Mouse (Mus musculus) kidney, postnatal 14 days (tissue): ENCODE data around the gene Tatdn2.
A peak's percentile ranks its signal among the peaks of the same experiment; 100 is the strongest.

Experiments used
- DNase-seq: peaks from one replicate; pipeline ENCODE4 v3.0.0; 2022; ENCODE audit warnings: mixed read lengths

The Tatdn2 gene

GRCm38 (mm10) chr6:113696582-113697221 lies at the start of gene Tatdn2:
Tatdn2 (plus strand) TSS chr6:113697050.
- DNase-seq: peak; percentile 99

- no peak for DNase-seq
These were observed 47.3 kb upstream of the Tatdn2 start for GRCm38 (mm10) chr6:113649346-113650196.

- no peak for DNase-seq
These were observed 46.6 kb upstream of the Tatdn2 start for GRCm38 (mm10) chr6:113650197-113650640.

- no peak for DNase-seq
These were observed 45.2 kb upstream of the Tatdn2 start for GRCm38 (mm10) chr6:113651626-113652025.

GRCm38 (mm10) chr6:113653551-113653950 lies 43.3 kb upstream of the Tatdn2 start:
- no peak for DNase-seq

GRCm38 (mm10) chr6:113654102-113654501 lies 42.7 kb upstream of the Tatdn2 start:
- no peak for DNase-seq

GRCm38 (mm10) chr6:113654753-113655397 lies 42.0 kb upstream of the Tatdn2 start:
- DNase-seq: peak; percentile 45

GRCm38 (mm10) chr6:113655475-113655874 lies 41.4 kb upstream of the Tatdn2 start:
- DNase-seq: no peak

GRCm38 (mm10) chr6:113656847-113657246 lies 40.0 kb upstream of the Tatdn2 start:
- DNase-seq: peak; percentile 53

- peak; percentile 73 for DNase-seq
These were observed 38.6 kb upstream of the Tatdn2 start for GRCm38 (mm10) chr6:113658226-113658625.

GRCm38 (mm10) chr6:113659648-113660491 lies 37.0 kb upstream of the Tatdn2 start:
- DNase-seq: no peak

- no peak for DNase-seq
These were observed 36.1 kb upstream of the Tatdn2 start for GRCm38 (mm10) chr6:113660492-113661352.

GRCm38 (mm10) chr6:113661353-113662241 lies 35.3 kb upstream of the Tatdn2 start:
- DNase-seq: peak; percentile 80

GRCm38 (mm10) chr6:113662964-113663700 lies 33.7 kb upstream of the Tatdn2 start:
- no peak for DNase-seq

- DNase-seq: no peak
These were observed 32.5 kb upstream of the Tatdn2 start for GRCm38 (mm10) chr6:113664305-113664704.

GRCm38 (mm10) chr6:113667611-113668122 lies 29.2 kb upstream of the Tatdn2 start:
- DNase-seq: no peak

- DNase-seq: peak; percentile 65
These were observed 28.3 kb upstream of the Tatdn2 start for GRCm38 (mm10) chr6:113668287-113669154.

GRCm38 (mm10) chr6:113669821-113670220 lies 27.0 kb upstream of the Tatdn2 start:
- no peak for DNase-seq
